ENCODE assay signal across 9 mouse cellular contexts in the genomic region with DNA sequence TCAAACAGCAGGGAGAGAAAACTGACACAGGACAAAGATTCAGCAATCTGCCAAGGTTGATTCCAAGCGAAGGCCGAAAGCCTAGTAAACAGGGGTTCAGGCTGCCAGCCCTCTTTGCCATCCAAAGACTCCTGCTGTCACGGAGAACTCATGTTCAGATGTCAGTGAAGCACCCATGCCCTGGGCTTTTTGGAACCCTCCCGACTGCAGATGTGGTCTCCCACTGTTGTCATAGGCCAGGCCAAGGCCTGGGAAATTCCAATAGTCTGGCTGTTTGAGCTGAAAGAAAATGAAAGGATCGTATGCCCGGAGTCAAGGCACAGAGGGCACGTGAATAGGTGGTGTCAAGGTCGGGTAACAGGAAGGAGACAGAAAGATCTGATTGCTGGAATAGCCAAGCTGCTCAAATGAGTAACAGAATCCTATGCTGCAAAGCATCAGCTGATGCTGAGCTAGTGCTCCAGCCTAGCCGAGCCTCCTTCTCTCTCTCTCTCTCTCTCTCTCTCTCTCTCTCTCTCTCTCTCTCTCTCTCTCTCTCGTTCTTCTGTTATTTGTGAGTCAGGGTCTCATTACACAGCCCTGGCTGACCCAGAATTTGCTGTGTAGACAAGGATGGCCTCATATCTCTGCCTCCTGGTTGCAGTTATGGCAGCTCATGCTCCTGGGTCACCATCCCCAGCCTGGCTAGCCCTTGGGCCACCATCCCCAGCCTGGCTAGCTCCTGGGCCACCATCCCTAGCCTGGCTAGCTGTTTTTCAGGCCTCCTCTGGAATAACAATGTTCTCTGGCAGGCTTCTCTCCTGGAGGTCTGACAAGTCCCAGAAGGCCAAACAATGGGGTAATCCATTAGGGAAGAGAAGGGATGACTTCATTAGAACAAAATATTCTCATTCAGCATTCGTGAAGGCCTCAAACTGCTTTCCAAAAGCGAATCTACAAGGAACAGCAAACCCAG. TPM values are rescaled to one million over a fixed set of nuclear protein-coding genes. Genes with fewer than 3 reads are reported as not detected.
DNase-seq lines count a peak whose midpoint lies in the region; ATAC-seq and TF ChIP-seq lines count a peak whose summit lies in the region.
"Had no signal": no experiment of that assay in that cellular context is flagged by ENCODE, and none has a peak within 500 bp of the region (broad histone marks: within the 10 kb centered on the region; RNA-seq: fewer than 3 reads in every experiment).

No protein-coding gene starts in this region.

- WGBS in heart, embryonic 10.5 days = 56% methylated on average over 12 of the region's 12 CpGs

- no peak for ATAC-seq in erythroblast, adult 5-6 weeks (replicated peaks; ENCODE audit: low FRiP score, poor library complexity, severe bottlenecking)
- ATAC-seq in megakaryocyte, adult 5-6 weeks (ENCODE audit: poor library complexity, severe bottlenecking) = no peak

- no peaks in the 10 kb centered on the region for H3K27me3 ChIP-seq in heart, embryonic 10.5 days (ENCODE audit: insufficient read depth, poor library complexity, severe bottlenecking)
- H3K27me3 ChIP-seq in ES-Bruce4 (ENCODE audit: control insufficient read depth, insufficient read depth, low read length, poor library complexity, severe bottlenecking) = no peaks in the 10 kb centered on the region

- H3K9me3 ChIP-seq in heart, embryonic 10.5 days = no peaks in the 10 kb centered on the region
- H3K9me3 ChIP-seq in ES-Bruce4 (replicated peaks; ENCODE audit: control insufficient read depth, insufficient read depth, low read length, poor library complexity, severe bottlenecking) = no peaks in the 10 kb centered on the region; the same call in 1 of the 2 replicates

- H3K27ac ChIP-seq in heart, embryonic 10.5 days = no peak overlapping the region
- H3K27ac ChIP-seq in ES-Bruce4 (ENCODE audit: insufficient read depth, low read length) = peak overlapping the region; percentile 74

- TF ChIP-seq POLR2A in ES-Bruce4 (IDR thresholded peaks at IDR 0.05; ENCODE audit: insufficient read depth, low read length) = no peak

- 0 out of 2 replicates have a peak, but pooled peaks have one; percentile 73 for TF ChIP-seq EP300 in ES-Bruce4 (IDR thresholded peaks at IDR 0.05; ENCODE audit: insufficient read depth, low read depth, low read length)

- H3K4me3 ChIP-seq in heart, embryonic 10.5 days = no peak overlapping the region
- no peak overlapping the region for H3K4me3 ChIP-seq in ES-Bruce4 (ENCODE audit: low read depth, low read length)

- DNase-seq in heart, adult 18-20 months = peak; percentile 83
- no peak for DNase-seq in heart, embryonic 10.5 days (ENCODE audit: low spot score)
- DNase-seq in brain, adult 2 months (ENCODE audit: low read depth, low spot score) = peak; percentile 88
- DNase-seq in layer of hippocampus, adult 11-12 months (ENCODE audit: low spot score) = peak; percentile 67
- no peak for DNase-seq in spleen, postnatal 36 days (ENCODE audit: low spot score in 2 of 2)
- DNase-seq: kidney, adult 2 months had no signal

- peak overlapping the region; percentile 36 for H3K9ac ChIP-seq in ES-Bruce4 (ENCODE audit: low read depth, poor library complexity, severe bottlenecking)

- H3K36me3 ChIP-seq in heart, embryonic 10.5 days = no peaks in the 10 kb centered on the region
- H3K36me3 ChIP-seq in ES-Bruce4 (ENCODE audit: control insufficient read depth, insufficient read depth, low read length, poor library complexity, severe bottlenecking) = no peaks in the 10 kb centered on the region

- no peak for TF ChIP-seq CTCF in ES-Bruce4 (IDR thresholded peaks at IDR 0.05; ENCODE audit: low read depth, low read length)

- peaks cover 10% of the 10 kb centered on the region; the same call in 1 of the 2 replicates for H3K4me1 ChIP-seq in heart, embryonic 10.5 days
- peaks cover 7% of the 10 kb centered on the region for H3K4me1 ChIP-seq in ES-Bruce4 (ENCODE audit: control insufficient read depth, insufficient read depth, low read length)

RNA-seq across cellular contexts. Expression of a gene that starts 9.1 kb away (rescaled TPM):
- total RNA-seq in heart, adult 18-20 months (2021) = 10 to 100 TPM; 75.9 to 77.7 TPM
- polyA plus RNA-seq in heart, embryonic 10.5 days (2016; fragmentation: Nextera tagmentation; extraction: Ambion mirVana) = 83.9 and 90.7 TPM in 2 replicates
- polyA plus RNA-seq in ES-Bruce4 (2011; ENCODE audit: insufficient read depth, insufficient read length, low read depth, missing spikeins) = 213 and 223 TPM in 2 replicates
- 18.1 and 21.7 TPM in 2 replicates for total RNA-seq in erythroblast, adult 5-6 weeks (2015; ENCODE audit: low replicate concordance)
- total RNA-seq in erythroblast, adult 5-6 weeks (2017; ENCODE audit: low replicate concordance) = 7.2 and 21.7 TPM in 2 replicates
- total RNA-seq in megakaryocyte, adult 5-6 weeks (2015) = 39.3 and 45.0 TPM in 2 replicates
- 32.3 and 41.5 TPM in 2 replicates for total RNA-seq in megakaryocyte, adult 5-6 weeks (2017)

RNA-seq across cellular contexts. Expression of a gene that starts 26.0 kb away (rescaled TPM):
- 10 to 100 TPM; 59.6 to 70.9 TPM for total RNA-seq in heart, adult 18-20 months (2021)
- polyA plus RNA-seq in heart, embryonic 10.5 days (2016; fragmentation: Nextera tagmentation; extraction: Ambion mirVana) = 63.7 and 65.8 TPM in 2 replicates
- 92.7 and 103 TPM in 2 replicates for polyA plus RNA-seq in ES-Bruce4 (2011; ENCODE audit: insufficient read depth, insufficient read length, low read depth, missing spikeins)
- total RNA-seq in erythroblast, adult 5-6 weeks (2015; ENCODE audit: low replicate concordance) = 3.6 and 7.3 TPM in 2 replicates
- total RNA-seq in erythroblast, adult 5-6 weeks (2017; ENCODE audit: low replicate concordance) = 3.7 and 9.2 TPM in 2 replicates
- 17.2 and 19.8 TPM in 2 replicates for total RNA-seq in megakaryocyte, adult 5-6 weeks (2015)
- total RNA-seq in megakaryocyte, adult 5-6 weeks (2017) = 8.2 and 15.2 TPM in 2 replicates

Comparison
In these comparisons a context has a peak if more than half of its experiments do, and no peak if none do; other contexts are left out.
1. DNase-seq: peak in heart, adult 18-20 months (2 of 2), brain, adult 2 months (single experiment) and layer of hippocampus, adult 11-12 months (single experiment); none in heart, embryonic 10.5 days (single experiment) and spleen, postnatal 36 days (0 of 2).